Mouse (Mus musculus): ENCODE measurements around the gene Camkk1. TPM values are rescaled to one million over a fixed set of nuclear protein-coding genes. Genes with fewer than 3 reads are reported as not detected.

The Camkk1 gene
- polyA plus RNA-seq, 1 experiment from 2014 or later: 10.2 TPM

DNA sequence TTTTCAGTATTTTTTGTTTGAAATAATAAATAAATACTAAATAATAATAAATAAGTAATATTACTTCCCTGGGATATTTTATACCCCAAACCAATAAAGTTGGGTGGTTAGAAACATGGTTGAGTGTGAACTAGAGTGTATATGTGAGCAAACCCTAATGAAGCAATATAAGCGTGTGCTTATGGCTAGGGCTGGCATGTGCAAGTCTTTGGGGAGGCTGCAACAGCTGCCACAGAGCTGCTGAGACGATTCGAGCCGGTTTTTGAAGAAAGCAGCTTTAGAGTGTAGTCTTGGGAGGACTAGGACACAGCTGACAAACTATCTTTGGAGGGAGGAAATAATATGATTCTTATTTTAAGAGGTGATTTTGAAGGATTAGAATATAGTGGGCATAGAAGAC is 57.5 kb downstream of the Camkk1 start:
- no peaks in the 10 kb centered on the region for H3K9me3 ChIP-seq
- no peaks in the 10 kb centered on the region for H3K27me3 ChIP-seq
- H3K4me3 ChIP-seq: no peak overlapping the region
- 75% methylated on average over 4 of the region's 4 CpGs for WGBS
- ATAC-seq (ENCODE audit: low FRiP score, low read depth): no peak
- H3K4me2 ChIP-seq (replicated peaks): no peak overlapping the region
- no peak overlapping the region for H3K9ac ChIP-seq (replicated peaks)
- H3K36me3 ChIP-seq: peaks cover 87% of the 10 kb centered on the region
- H3K27ac ChIP-seq (replicated peaks): 0 out of 2 replicates have a peak overlapping the region, but pooled peaks have one; percentile 46
- no peaks in the 10 kb centered on the region for H3K4me1 ChIP-seq

DNA sequence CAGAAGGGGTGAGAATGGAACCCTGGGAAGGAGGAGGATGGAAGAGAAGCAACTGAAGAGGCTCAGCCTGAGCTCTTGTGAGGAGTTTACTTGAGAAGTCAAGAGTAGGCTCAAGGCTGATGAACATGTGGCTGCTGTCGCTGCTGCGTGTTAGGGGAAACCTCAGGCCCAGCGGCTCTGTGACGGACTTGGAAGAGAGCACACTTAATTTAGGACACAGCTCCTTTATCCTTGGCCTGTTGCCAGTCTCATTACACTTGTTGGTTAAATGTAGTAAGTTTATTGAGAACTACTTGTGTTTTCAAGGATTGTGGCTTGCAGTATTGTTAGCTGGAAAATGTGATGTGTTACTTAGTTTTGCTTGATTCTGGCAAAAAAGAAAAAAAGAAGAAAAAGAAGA is 57.9 kb downstream of the Camkk1 start:
- no peaks in the 10 kb centered on the region for H3K27me3 ChIP-seq
- no peaks in the 10 kb centered on the region for H3K4me1 ChIP-seq
- no peak overlapping the region for H3K4me3 ChIP-seq
- no peaks in the 10 kb centered on the region for H3K9me3 ChIP-seq
- H3K36me3 ChIP-seq: peaks cover 89% of the 10 kb centered on the region
- WGBS: 87% methylated on average over 4 of the region's 4 CpGs
- no peak overlapping the region for H3K9ac ChIP-seq (replicated peaks)
- no peak overlapping the region for H3K27ac ChIP-seq (replicated peaks)
- ATAC-seq (ENCODE audit: low FRiP score, low read depth): no peak
- H3K4me2 ChIP-seq (replicated peaks): no peak overlapping the region

DNA sequence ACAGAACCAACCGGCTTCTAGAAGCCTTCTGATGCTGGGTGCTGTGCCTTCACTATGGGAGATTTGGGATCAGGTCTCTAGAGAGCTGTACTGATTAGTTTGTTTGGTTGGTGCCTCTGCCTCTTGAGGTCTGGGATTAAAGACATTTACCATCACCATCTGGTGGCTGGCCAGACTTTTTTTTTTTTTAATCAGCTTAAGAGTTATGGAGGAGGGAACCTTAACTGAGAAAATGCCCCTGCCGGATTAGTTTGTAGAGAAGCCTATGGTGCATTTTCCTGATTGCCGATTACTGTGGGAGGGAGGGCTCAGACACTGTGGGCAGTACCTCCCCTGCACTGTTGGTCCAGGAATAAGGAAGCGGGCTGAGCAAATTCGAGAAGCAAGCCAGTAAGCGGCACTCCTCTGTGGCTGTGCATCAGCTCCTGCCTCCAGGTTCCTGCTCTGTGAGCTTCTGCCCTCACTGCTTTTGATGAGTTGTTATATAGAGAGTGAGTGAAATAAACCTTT is 58.5 kb downstream of the Camkk1 start:
- no peak for ATAC-seq (ENCODE audit: low FRiP score, low read depth)
- H3K27me3 ChIP-seq: no peaks in the 10 kb centered on the region
- H3K36me3 ChIP-seq: peaks cover 94% of the 10 kb centered on the region
- no peak overlapping the region for H3K27ac ChIP-seq (replicated peaks)
- WGBS: 59% methylated on average over 6 of the region's 6 CpGs
- no peak overlapping the region for H3K4me3 ChIP-seq
- H3K9me3 ChIP-seq: no peaks in the 10 kb centered on the region
- H3K4me1 ChIP-seq: no peaks in the 10 kb centered on the region
- no peak overlapping the region for H3K9ac ChIP-seq (replicated peaks)
- no peak overlapping the region for H3K4me2 ChIP-seq (replicated peaks)

GRCm38 (mm10) chr11:73078615-73079014 is 59.8 kb downstream of the Camkk1 start:
- no peak overlapping the region for H3K27ac ChIP-seq (replicated peaks)
- H3K9ac ChIP-seq (replicated peaks): no peak overlapping the region
- ATAC-seq (ENCODE audit: low FRiP score, low read depth): no peak
- H3K36me3 ChIP-seq: peaks cover 87% of the 10 kb centered on the region
- no peaks in the 10 kb centered on the region for H3K27me3 ChIP-seq
- no peaks in the 10 kb centered on the region for H3K4me1 ChIP-seq
- no peaks in the 10 kb centered on the region for H3K9me3 ChIP-seq
- H3K4me2 ChIP-seq (replicated peaks): no peak overlapping the region
- 93% methylated on average over 8 of the region's 8 CpGs for WGBS
- H3K4me3 ChIP-seq: no peak overlapping the region

DNA sequence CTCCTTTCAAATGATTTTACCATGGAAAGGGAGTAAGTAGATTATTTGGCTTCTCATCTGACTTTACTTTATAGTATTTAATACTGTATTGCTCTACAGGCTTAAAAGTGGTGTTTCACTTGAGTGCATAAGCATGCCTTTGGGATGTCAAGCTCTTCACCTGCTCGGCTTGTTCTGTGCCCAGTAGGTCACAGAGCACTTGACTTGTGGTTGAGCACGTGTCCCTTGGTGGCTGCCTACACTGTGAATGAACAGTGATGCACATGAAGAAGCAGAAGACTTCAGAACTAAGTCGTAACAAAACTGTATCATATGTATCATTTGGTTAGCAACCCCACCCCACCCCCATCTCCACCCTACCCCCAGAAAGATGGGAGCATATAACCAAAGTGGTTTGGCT is 61.5 kb downstream of the Camkk1 start:
- no peak for ATAC-seq (ENCODE audit: low FRiP score, low read depth)
- H3K9me3 ChIP-seq: no peaks in the 10 kb centered on the region
- peaks cover 84% of the 10 kb centered on the region for H3K36me3 ChIP-seq
- no peaks in the 10 kb centered on the region for H3K27me3 ChIP-seq
- no peak overlapping the region for H3K9ac ChIP-seq (replicated peaks)
- H3K27ac ChIP-seq (replicated peaks): no peak overlapping the region
- no peak overlapping the region for H3K4me2 ChIP-seq (replicated peaks)
- H3K4me3 ChIP-seq: no peak overlapping the region
- 97% methylated on average over 3 of the region's 3 CpGs for WGBS
- no peaks in the 10 kb centered on the region for H3K4me1 ChIP-seq

GRCm38 (mm10) chr11:73084303-73084702 is 65.5 kb downstream of the Camkk1 start:
- peaks cover 52% of the 10 kb centered on the region for H3K36me3 ChIP-seq
- H3K27me3 ChIP-seq: no peaks in the 10 kb centered on the region
- no peak overlapping the region for H3K27ac ChIP-seq (replicated peaks)
- WGBS: 75% methylated on average over 6 of the region's 6 CpGs
- H3K4me3 ChIP-seq: no peak overlapping the region
- H3K4me2 ChIP-seq (replicated peaks): no peak overlapping the region
- no peak for ATAC-seq (ENCODE audit: low FRiP score, low read depth)
- H3K9me3 ChIP-seq: no peaks in the 10 kb centered on the region
- peaks cover 6% of the 10 kb centered on the region for H3K4me1 ChIP-seq
- no peak overlapping the region for H3K9ac ChIP-seq (replicated peaks)

DNA sequence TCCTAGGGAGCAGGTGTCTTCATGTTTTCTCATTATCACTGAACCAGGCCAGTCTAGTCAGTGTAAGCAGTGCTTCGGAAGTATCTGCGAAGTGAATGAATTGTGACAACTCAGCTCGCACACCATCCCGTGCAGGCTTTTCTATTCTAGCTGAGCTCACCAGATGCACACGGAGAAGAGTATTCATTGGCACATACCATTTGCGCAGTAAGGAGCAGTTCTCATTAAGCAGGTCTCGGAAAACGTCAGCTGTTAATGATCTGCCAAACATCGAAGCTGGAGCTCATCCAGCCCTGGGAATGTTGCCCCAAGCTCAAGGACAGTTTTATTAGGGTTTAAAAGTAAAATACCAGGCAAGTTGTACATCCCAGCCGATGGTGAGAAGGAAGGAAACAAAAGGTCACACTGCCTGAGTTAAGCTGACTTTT is 66.0 kb downstream of the Camkk1 start:
- no peaks in the 10 kb centered on the region for H3K9me3 ChIP-seq
- WGBS: 90% methylated on average over 10 of the region's 10 CpGs
- H3K27me3 ChIP-seq: no peaks in the 10 kb centered on the region
- no peak overlapping the region for H3K4me2 ChIP-seq (replicated peaks)
- 0 out of 2 replicates have a peak overlapping the region, but pooled peaks have one; percentile 15 for H3K27ac ChIP-seq (replicated peaks)
- no peak for ATAC-seq (ENCODE audit: low FRiP score, low read depth)
- peaks cover 47% of the 10 kb centered on the region for H3K36me3 ChIP-seq
- no peak overlapping the region for H3K9ac ChIP-seq (replicated peaks)
- no peak overlapping the region for H3K4me3 ChIP-seq
- peaks cover 6% of the 10 kb centered on the region for H3K4me1 ChIP-seq

DNA sequence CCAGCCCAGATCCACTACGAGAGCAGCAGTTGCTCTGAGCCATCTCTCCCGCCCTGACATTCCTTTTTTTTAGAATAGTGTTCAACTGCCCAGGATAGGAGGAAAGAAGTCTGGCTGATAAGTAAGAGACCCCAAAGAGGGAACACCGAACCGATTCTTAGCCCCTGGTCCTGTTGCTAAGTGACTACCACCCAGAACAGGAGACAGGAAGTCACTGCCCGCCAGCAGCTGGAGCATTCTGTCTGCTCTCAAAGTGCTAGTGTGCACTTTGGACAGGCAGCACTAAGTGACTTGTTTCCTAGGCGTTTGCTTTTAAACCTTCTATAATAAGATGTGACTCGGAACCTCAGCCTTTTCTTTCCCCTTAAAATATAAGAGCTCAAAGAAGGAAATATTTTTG is 66.6 kb downstream of the Camkk1 start:
- ATAC-seq (ENCODE audit: low FRiP score, low read depth): no peak
- 82% methylated on average over 7 of the region's 7 CpGs for WGBS
- Histone ChIP-seq H3K4me3 (no peak overlapping the region), H3K4me1 (peaks cover 6% of the 10 kb centered on the region), H3K27ac (replicated peaks) (peak overlapping the region; percentile 15; the same call in 1 of the 2 replicates), H3K27me3 (no peaks in the 10 kb centered on the region), H3K9me3 (no peaks in the 10 kb centered on the region), H3K9ac (replicated peaks) (no peak overlapping the region), H3K4me2 (replicated peaks) (no peak overlapping the region), H3K36me3 (peaks cover 43% of the 10 kb centered on the region)

DNA sequence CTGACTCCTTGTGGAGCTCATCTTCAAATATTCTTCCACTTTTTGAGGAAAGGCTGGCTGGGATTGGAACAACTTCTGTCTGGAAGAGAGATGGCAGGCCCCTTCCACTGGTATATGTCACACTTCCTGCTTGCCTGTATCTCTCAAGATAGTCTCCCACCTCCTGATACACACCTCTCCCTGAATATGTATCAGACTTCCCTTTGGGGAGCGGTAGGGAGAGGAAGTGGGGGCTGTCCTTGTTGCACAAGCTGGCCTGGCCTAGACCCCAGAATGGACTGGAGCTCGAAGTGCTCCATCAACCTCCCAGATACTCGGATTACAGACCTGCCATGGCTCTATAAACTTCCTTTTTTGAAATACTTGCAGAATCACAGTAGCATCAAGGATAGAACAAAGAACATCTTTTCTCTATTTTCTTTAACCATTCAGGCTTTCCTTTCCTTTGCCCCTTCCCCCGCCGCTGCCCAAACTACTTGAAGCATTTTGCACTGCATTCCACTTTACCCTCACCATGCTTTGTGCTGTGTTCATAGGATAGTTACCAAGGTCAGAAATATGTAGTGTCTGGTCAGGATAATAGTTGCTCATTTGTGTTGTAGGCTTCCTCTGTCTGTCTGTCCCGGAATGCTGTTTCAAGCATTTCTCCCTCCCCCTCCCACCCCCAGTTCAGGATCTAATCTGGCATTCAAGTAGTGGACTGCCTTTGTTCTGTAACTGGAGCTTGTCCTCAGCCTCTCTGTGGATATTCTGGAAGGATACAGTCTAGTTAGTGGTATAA is 69.1 kb downstream of the Camkk1 start:
- H3K4me3 ChIP-seq: no peak overlapping the region
- peaks cover 19% of the 10 kb centered on the region for H3K36me3 ChIP-seq
- no peak for ATAC-seq (ENCODE audit: low FRiP score, low read depth)
- H3K27ac ChIP-seq (replicated peaks): no peak overlapping the region; the same call in 1 of the 2 replicates
- H3K9ac ChIP-seq (replicated peaks): no peak overlapping the region
- no peaks in the 10 kb centered on the region for H3K9me3 ChIP-seq
- H3K4me1 ChIP-seq: peaks cover 6% of the 10 kb centered on the region
- 75% methylated on average over 6 of the region's 6 CpGs for WGBS
- no peak overlapping the region for H3K4me2 ChIP-seq (replicated peaks)
- no peaks in the 10 kb centered on the region for H3K27me3 ChIP-seq

DNA sequence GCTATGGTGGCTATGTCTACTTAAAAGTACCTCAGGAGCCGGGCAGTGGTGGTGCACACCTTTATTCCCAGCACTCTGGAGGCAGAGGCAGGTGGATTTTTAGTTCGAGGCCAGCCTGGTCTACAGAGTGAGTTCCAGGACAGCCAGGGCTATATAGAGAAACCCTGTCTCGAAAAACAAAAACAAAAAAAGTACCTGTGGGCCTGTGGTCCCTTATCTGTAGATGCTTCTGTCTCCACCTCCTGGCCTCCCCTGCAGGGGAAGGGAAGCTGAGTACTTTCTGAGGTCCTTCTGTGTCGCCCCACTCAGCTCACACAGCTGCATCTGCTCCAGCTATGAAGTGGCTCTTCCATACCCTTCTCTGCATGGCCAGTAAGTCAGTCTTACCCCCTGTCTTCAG is 71.5 kb downstream of the Camkk1 start, which contains the start of gene Itgae:
Gene Itgae, plus strand, starts transcription at position 301 of the 400 bp plus-strand sequence.
- Histone ChIP-seq H3K9ac (replicated peaks) (no peak within 1 kb of the TSS), H3K4me3 (no peak within 1 kb of the TSS), H3K36me3 (0 out of 2 replicates have a peak, but pooled peaks cover 6% of the 10 kb centered on the region), H3K4me2 (replicated peaks) (no peak within 1 kb of the TSS), H3K4me1 (peaks cover 6% of the 10 kb centered on the region), H3K27me3 (no peaks in the 10 kb centered on the region), H3K27ac (replicated peaks) (no peak within 1 kb of the TSS), H3K9me3 (no peaks in the 10 kb centered on the region)
- WGBS: 93% methylated on average over 4 of the region's 4 CpGs
- ATAC-seq (ENCODE audit: low FRiP score, low read depth): no peak

GRCm38 (mm10) chr11:73090826-73091225 is 72.0 kb downstream of the Camkk1 start:
- H3K4me2 ChIP-seq (replicated peaks): no peak overlapping the region
- 0 out of 2 replicates have a peak, but pooled peaks cover 4% of the 10 kb centered on the region for H3K36me3 ChIP-seq
- H3K27ac ChIP-seq (replicated peaks): no peak overlapping the region
- no peaks in the 10 kb centered on the region for H3K27me3 ChIP-seq
- no peak overlapping the region for H3K9ac ChIP-seq (replicated peaks)
- ATAC-seq (ENCODE audit: low FRiP score, low read depth): no peak
- WGBS: 81% methylated on average over 2 of the region's 2 CpGs
- no peaks in the 10 kb centered on the region for H3K9me3 ChIP-seq
- H3K4me1 ChIP-seq: peaks cover 6% of the 10 kb centered on the region
- no peak overlapping the region for H3K4me3 ChIP-seq

Measured in midbrain, embryonic 12.5 days (tissue).